Mouse (Mus musculus) kidney, adult 8-10 months (tissue): ENCODE data around the gene Nae1.
"Not testable (repeated sequence)": the region's sequence is repeated elsewhere in the genome, so short reads cannot be mapped to it uniquely, and the experiment has no call there.

Source experiments
- DNase-seq, 2 experiments: peaks; one replicate each; pipeline ENCODE4 v3.0.0; 2022

Nae1 gene

GRCm38 (mm10) chr8:104533971-104534778 lies at the start of gene Nae1, which contains the start of gene Car7:
Gene Nae1, minus strand, starts transcription at chr8:104534637.
Gene Car7, plus strand, starts transcription at chr8:104534689.
- DNase-seq, result peak; percentile 91 to 95

GRCm38 (mm10) chr8:104577606-104578005 lies 43.2 kb upstream of the Nae1 start:
- DNase-seq, result not testable (repeated sequence)

DNA sequence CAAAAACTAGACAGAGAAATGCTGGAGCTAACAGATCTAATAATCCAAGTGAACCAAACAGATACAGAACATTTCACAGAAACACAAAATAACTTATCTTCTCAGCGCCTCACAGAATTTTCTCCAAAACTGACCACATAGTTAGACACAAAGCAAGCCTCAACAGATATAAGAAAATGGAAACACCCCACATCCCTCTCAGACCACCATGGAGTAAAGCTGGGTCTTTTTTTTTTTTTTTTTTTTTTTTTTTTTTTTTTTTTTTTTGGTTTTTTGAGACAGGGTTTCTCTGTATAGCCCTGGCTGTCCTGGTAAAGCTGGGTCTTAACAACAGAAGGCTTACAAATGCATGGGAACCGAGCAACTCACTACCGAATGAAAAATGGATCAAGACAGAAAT lies 42.4 kb upstream of the Nae1 start:
- DNase-seq, result no peak

- DNase-seq, result peak; percentile 72 to 87
These were observed 36.3 kb upstream of the Nae1 start for GRCm38 (mm10) chr8:104570436-104571343.

- peak; percentile 67 to 69 for DNase-seq
These were observed 35.1 kb upstream of the Nae1 start for GRCm38 (mm10) chr8:104569559-104569958.

- no peak for DNase-seq
These were observed 31.0 kb upstream of the Nae1 start for GRCm38 (mm10) chr8:104565457-104565798.

DNA sequence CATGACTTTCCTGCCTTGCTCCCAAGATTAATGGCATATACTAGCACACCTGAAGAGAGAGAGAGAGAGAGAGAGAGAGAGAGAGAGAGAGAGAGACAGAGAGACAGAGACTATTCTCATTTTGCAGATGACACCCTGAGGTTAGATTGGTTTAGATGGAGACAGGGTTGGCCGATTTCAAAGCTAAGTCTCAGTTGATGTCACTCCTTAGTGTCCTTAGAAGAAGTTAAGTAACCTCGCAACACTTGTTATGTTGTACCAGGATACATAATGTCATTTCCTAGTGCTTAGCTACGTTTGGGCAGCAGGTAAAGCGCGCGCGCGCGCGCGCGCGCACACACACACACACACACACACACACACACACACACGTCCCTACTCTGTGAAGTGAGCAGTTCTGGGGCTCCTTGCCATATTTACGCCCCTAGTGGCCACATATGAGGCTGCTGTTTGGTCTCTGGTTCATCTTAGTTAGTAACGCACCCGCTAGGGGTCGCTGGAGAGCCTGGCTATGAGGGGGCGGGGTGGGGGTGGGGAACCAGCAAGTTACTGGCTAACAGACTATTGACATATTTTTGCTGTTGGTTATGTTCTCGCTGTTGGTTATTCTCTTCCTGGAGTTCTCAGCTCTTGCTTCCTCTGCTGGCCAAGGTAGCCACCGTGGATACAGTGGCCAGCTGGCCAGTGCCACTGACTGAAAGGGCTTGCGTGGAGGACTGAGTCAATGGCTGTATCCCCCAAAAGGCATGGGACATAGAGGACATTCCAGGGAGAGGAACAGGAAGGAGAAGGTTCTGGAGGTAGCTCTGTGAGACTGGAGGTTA lies 30.4 kb upstream of the Nae1 start:
- DNase-seq, result peak; percentile 84 to 92

- DNase-seq, result no peak
These were observed 26.3 kb upstream of the Nae1 start for GRCm38 (mm10) chr8:104560731-104561130.

DNA sequence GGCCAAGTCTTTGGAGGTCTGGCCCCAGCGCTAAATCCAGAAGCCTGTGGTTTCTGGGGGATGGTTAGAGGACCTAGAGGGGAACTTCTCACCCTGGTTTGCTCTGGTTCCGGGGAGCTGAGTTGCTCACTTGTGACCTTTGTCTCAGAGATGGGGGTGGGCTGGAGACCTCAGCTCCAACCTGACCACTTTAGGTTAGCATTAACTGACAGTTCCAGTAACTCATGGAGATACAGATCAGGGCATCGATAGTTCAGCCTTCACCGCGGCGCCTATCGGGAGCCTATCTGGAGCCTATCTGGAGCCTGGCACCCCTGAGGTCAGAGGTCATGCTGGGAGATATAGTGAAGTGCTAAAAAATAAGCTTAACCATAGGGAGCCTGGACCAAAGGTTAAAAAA lies 22.8 kb upstream of the Nae1 start:
- no peak for DNase-seq

DNA sequence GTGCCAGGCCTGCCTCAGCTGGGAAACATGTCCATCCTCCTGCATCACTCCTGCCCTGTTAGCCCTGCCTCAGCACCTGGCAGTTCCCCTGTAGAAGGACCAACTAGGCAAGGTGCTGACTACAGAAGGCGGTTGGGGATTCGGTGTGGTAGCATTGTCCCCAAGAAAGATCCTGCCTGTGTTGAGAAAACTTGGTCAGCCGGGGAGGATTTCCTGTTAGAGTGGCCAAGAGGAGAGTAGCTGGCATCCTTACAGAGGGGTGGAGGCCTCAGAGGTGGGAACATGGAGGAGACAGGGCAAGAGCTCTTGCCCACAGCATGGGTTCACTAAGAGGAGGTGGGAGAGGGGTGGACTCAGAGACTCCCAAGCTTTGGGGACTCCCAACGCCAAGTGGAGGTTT lies 20.8 kb upstream of the Nae1 start:
- DNase-seq, result no peak

DNA sequence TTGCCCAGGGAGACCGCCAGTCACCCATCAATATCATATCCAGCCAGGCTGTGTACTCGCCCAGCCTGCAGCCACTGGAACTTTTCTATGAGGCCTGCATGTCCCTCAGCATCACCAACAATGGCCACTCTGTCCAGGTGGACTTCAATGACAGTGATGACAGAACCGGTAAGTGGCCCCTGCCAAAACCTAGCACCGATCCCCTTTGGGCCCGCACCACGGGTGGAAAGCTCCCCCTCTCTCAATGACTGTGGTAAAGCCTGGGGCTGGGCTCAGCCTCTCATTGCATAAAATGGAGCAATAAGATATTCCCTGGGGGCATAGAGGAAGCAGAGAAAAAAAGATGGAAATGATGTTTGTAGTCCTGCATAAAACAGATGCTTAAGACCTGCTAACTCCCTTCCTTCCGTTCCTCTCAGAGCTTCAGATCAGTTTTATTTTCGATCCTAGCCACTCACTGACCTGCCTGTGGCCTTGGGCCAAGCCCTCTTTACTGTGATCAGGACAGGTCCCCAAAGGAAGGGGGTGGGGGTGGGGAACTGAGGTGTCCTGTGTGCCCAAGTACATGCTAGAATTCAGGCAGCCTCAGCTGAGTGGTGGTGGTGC lies 9.1 kb upstream of the Nae1 start:
- no peak for DNase-seq

DNA sequence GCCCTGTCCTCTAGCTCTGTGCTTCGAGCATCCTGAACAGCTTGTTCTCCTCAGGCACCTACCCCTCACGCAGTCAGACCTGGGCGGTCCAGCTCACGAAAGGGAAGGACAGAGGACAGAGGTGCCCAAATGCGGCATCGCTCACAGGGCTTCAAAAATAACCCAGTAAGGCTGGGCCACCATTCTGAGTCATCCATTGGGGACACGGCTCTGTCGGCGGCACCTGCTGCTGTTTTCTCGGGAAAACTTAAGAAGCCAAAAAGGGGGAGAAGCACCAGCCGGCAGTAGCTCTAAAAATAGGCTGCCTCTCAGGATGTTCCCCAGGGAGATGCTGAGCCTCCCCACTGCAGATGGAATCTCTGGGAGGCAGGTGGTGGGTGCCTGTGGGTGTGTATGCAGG lies 7.7 kb upstream of the Nae1 start:
- DNase-seq, result no peak

GRCm38 (mm10) chr8:104541515-104541880 lies 7.1 kb upstream of the Nae1 start:
- no peak for DNase-seq

DNA sequence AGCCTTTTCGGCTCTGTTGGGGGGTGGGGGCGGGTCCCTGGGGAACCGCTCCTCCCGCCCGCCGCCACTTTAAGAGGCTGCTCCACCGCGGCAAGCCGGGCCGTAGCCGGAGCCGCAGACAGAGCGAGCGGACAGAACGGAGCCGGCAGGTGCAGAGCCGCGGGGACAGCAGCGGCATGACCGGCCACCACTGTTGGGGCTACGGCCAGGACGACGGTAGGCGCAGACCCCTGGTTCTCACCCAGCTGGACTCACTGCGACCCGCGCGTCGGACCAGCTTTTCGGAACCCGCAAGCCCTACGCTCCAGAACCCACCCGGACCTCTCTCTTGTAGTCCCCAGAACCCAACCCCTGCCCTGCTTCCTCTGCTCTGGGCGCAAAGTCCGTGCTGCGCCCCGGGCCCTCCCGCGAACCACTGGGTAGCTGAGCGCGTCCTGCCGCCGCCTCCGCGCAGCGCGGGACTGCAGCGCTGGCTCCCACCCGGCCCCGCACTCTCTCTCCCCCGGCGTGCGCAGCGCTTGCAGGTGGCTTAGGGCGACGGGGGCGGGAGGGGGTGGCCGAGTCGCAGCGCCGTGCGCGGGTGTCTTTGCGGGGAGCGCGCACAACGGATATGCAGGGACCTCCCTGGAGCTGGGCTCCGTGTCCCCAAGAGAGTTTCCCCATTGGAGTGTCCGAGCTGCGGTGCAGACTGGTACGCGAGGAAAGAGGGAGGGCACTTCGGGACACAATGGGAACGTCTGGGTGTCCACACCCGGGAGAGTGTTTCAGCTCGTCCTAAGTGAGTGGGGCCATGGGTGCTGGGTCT lies 6.5 kb upstream of the Nae1 start:
- no peak for DNase-seq

DNA sequence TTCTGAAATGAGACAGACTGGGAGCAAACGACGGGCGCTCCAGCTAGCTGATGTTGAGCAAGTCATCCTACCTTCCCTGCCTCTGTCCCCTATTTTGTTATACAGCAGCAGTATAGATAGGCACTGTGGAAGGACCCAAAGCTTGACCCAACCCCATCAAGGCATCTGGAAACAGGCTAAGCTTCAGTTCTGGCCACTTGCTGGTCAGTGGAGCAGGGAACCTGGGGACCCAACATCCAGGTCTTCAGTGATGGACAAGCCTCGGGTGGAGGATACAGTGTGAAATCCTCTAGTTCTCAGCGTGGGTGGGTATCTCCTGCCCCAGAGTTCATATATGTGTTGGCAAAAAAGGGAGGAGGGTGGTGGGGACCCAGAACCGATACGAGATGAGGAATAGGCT lies 5.8 kb upstream of the Nae1 start:
- no peak for DNase-seq

DNA sequence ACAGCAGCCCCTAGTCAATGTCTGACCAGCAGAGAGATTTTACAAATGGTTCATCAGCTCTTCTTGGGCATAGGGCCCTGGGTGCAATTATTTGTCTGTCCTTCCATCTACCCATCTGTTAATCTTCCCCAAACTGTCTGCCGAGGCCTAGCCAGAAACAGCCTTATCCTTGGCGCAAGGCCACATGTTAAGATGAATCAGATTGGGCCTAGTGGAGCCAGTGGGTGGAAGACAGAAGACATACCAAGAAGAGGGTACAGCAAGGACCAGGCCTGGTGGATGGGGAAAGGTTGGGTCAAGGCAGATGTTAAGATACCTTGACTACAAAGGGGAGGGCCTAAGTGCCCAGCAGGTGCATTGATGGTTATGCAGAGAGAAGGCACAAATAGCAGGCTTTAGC lies 5.1 kb upstream of the Nae1 start:
- DNase-seq, result no peak

- DNase-seq, result no peak
These were observed 4.5 kb upstream of the Nae1 start for GRCm38 (mm10) chr8:104538896-104539295.

DNA sequence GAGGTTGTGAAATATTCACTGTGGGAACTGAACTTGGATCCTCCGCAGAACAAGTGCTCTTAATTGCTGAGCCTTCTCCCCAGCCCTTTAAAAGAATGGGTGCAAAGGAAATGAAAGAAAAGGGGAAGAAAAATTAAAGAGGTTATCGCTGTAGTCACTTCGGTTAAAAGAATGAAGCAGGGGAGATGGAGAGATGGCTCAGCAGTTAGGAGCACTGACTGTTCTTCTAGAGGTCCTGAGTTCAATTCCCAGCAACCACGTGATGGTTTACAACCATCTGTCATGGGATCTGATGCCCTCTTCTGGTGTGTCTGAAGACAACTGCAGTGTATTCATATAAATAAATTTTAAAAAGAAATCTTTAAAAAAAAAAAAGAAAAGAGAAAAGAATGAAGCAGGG lies 1.6 kb upstream of the Nae1 start:
- no peak for DNase-seq

GRCm38 (mm10) chr8:104535378-104535777 lies 941 bp upstream of the Nae1 start:
- no peak for DNase-seq

DNA sequence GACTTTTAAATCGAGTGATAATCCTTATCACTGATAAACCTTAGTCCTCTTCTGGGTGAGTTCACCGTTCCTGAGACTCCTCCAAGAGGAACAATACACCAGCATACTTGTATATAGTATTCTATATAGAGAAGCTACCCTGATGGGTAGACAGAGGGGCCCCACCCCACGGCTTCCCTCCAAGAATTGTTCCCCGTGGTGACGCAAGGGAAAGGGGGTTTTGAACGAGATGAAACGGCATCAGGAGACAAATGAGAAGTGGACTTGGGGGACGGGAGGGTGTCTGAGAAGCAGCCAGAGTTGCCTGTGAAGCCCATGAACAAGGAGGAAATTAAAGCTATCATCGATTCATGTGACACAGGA lies 323 bp upstream of the Nae1 start:
- no peak for DNase-seq

GRCm38 (mm10) chr8:104533551-104533950 lies 886 bp downstream of the Nae1 start:
- no peak for DNase-seq

DNA sequence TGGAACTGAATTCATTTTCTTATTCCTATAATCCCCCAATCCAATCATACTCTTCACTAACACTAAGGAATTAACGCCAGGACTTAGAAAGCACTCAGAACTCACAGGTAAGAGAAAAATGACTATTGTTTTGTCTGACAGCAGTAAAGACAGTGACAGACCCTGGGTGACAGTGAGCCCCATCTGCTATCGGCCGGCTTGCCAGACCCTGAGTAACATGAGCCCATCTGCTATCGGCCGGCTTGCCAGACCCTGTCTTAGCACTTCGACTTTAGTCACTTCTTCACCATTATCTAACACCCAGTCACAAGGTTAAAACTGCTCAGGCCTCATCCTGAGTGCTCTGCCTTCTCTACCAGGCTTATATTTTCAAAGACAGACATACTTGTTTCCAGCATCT lies 4.8 kb downstream of the Nae1 start:
- DNase-seq, result no peak
